Mouse (Mus musculus): ENCODE results near the gene Cox7a2. TPM values are rescaled to one million over a fixed set of nuclear protein-coding genes. Genes with fewer than 3 reads are reported as not detected.

The Cox7a2 gene
- total and polyA plus RNA-seq, 2 experiments from 2014 or later, result 435 to 956 TPM

GRCm38 (mm10) chr9:79766991-79767545 is 7.4 kb upstream of the Cox7a2 start:
- H3K9me3 ChIP-seq (ENCODE audit: low read length), result no peaks in the 10 kb centered on the region
- no peaks in the 10 kb centered on the region for H3K27me3 ChIP-seq (ENCODE audit: insufficient read depth, low read length)
- no peak for DNase-seq
- H3K27ac ChIP-seq (ENCODE audit: low read depth, low read length), result no peak overlapping the region
- TF ChIP-seq CTCF (IDR thresholded peaks at IDR 0.05; ENCODE audit: low read depth), result no peak
- 97% methylated on average over 5 of the region's 5 CpGs for WGBS
- no peak overlapping the region for H3K4me2 ChIP-seq (ENCODE audit: low read depth)
- ATAC-seq, result no peak
- H3K36me3 ChIP-seq (ENCODE audit: insufficient read depth), result peaks cover 12% of the 10 kb centered on the region
- H3K4me3 ChIP-seq (ENCODE audit: low read depth, low read length), result no peak overlapping the region
- H3K9ac ChIP-seq, result no peak overlapping the region
- H3K4me1 ChIP-seq (ENCODE audit: insufficient read depth), result no peaks in the 10 kb centered on the region

- no peak for TF ChIP-seq CTCF (IDR thresholded peaks at IDR 0.05; ENCODE audit: low read depth)
- H3K9ac ChIP-seq, result no peak overlapping the region
- 87% methylated on average over 4 of the region's 4 CpGs for WGBS
- DNase-seq (no peak), ATAC-seq (no peak)
- no peaks in the 10 kb centered on the region for H3K9me3 ChIP-seq (ENCODE audit: low read length)
- H3K4me2 ChIP-seq (ENCODE audit: low read depth), result no peak overlapping the region
- H3K27ac ChIP-seq (ENCODE audit: low read depth, low read length), result no peak overlapping the region
- H3K4me3 ChIP-seq (ENCODE audit: low read depth, low read length), result no peak overlapping the region
- peaks cover 1% of the 10 kb centered on the region; the same call in 1 of the 2 replicates for H3K36me3 ChIP-seq (ENCODE audit: insufficient read depth)
- H3K27me3 ChIP-seq (ENCODE audit: insufficient read depth, low read length), result no peaks in the 10 kb centered on the region
- no peaks in the 10 kb centered on the region; the same call in 1 of the 2 replicates for H3K4me1 ChIP-seq (ENCODE audit: insufficient read depth)
These were observed 5.7 kb upstream of the Cox7a2 start for GRCm38 (mm10) chr9:79765329-79765728.

GRCm38 (mm10) chr9:79762519-79762918 is 2.8 kb upstream of the Cox7a2 start:
- ATAC-seq, result no peak
- WGBS, result 75% methylated on average over 6 of the region's 6 CpGs
- no peak overlapping the region for H3K4me3 ChIP-seq (ENCODE audit: low read depth, low read length)
- H3K9me3 ChIP-seq (ENCODE audit: low read length), result no peaks in the 10 kb centered on the region
- no peaks in the 10 kb centered on the region for H3K27me3 ChIP-seq (ENCODE audit: insufficient read depth, low read length)
- H3K27ac ChIP-seq (ENCODE audit: low read depth, low read length), result no peak overlapping the region
- no peaks in the 10 kb centered on the region for H3K36me3 ChIP-seq (ENCODE audit: insufficient read depth)
- no peak for TF ChIP-seq CTCF (IDR thresholded peaks at IDR 0.05; ENCODE audit: low read depth)
- H3K9ac ChIP-seq, result no peak overlapping the region
- no peak overlapping the region for H3K4me2 ChIP-seq (ENCODE audit: low read depth)
- no peak for DNase-seq
- peaks cover 7% of the 10 kb centered on the region for H3K4me1 ChIP-seq (ENCODE audit: insufficient read depth)

- no peaks in the 10 kb centered on the region for H3K27me3 ChIP-seq (ENCODE audit: insufficient read depth, low read length)
- peak overlapping the region; percentile 85 for H3K4me3 ChIP-seq (ENCODE audit: low read depth, low read length)
- no peaks in the 10 kb centered on the region for H3K9me3 ChIP-seq (ENCODE audit: low read length)
- 4% methylated on average over 14 of the region's 14 CpGs for WGBS
- no peak for TF ChIP-seq CTCF (IDR thresholded peaks at IDR 0.05; ENCODE audit: low read depth)
- DNase-seq (no peak), ATAC-seq (peak; percentile 49)
- peak overlapping the region; percentile 83 for H3K9ac ChIP-seq
- peaks cover 7% of the 10 kb centered on the region for H3K4me1 ChIP-seq (ENCODE audit: insufficient read depth)
- peak overlapping the region; percentile 72 for H3K4me2 ChIP-seq (ENCODE audit: low read depth)
- peaks cover 12% of the 10 kb centered on the region for H3K36me3 ChIP-seq (ENCODE audit: insufficient read depth)
- H3K27ac ChIP-seq (ENCODE audit: low read depth, low read length), result peak overlapping the region; percentile 89
These were observed 398 bp upstream of the Cox7a2 start for GRCm38 (mm10) chr9:79760076-79760475.

- Histone ChIP-seq H3K27me3 (ENCODE audit: insufficient read depth, low read length) (no peaks in the 10 kb centered on the region), H3K9me3 (ENCODE audit: low read length) (no peaks in the 10 kb centered on the region), H3K4me2 (ENCODE audit: low read depth) (no peak overlapping the region), H3K4me1 (ENCODE audit: insufficient read depth) (peaks cover 7% of the 10 kb centered on the region), H3K9ac (no peak overlapping the region), H3K4me3 (ENCODE audit: low read depth, low read length) (no peak overlapping the region), H3K36me3 (ENCODE audit: insufficient read depth) (peaks cover 22% of the 10 kb centered on the region), H3K27ac (ENCODE audit: low read depth, low read length) (no peak overlapping the region)
- no peak for TF ChIP-seq CTCF (IDR thresholded peaks at IDR 0.05; ENCODE audit: low read depth)
- DNase-seq, result no peak
- no peak for ATAC-seq
- WGBS, result 98% methylated on average over 4 of the region's 4 CpGs
These were observed 4.4 kb downstream of the Cox7a2 start for GRCm38 (mm10) chr9:79755311-79755710.

- Histone ChIP-seq H3K4me2 (ENCODE audit: low read depth) (no peak overlapping the region), H3K9ac (no peak overlapping the region), H3K36me3 (ENCODE audit: insufficient read depth) (peaks cover 20% of the 10 kb centered on the region), H3K27me3 (ENCODE audit: insufficient read depth, low read length) (no peaks in the 10 kb centered on the region), H3K4me1 (ENCODE audit: insufficient read depth) (no peaks in the 10 kb centered on the region), H3K9me3 (ENCODE audit: low read length) (no peaks in the 10 kb centered on the region), H3K4me3 (ENCODE audit: low read depth, low read length) (no peak overlapping the region), H3K27ac (ENCODE audit: low read depth, low read length) (no peak overlapping the region)
- 89% methylated on average over 8 of the region's 8 CpGs for WGBS
- DNase-seq (no peak), ATAC-seq (no peak)
- TF ChIP-seq CTCF (IDR thresholded peaks at IDR 0.05; ENCODE audit: low read depth), result no peak
These were observed 7.8 kb downstream of the Cox7a2 start for GRCm38 (mm10) chr9:79751846-79752245.

GRCm38 (mm10) chr9:79750709-79751108 is 9.0 kb downstream of the Cox7a2 start:
- Histone ChIP-seq H3K27me3 (ENCODE audit: insufficient read depth, low read length) (no peaks in the 10 kb centered on the region), H3K9ac (no peak overlapping the region), H3K9me3 (ENCODE audit: low read length) (no peaks in the 10 kb centered on the region), H3K36me3 (ENCODE audit: insufficient read depth) (peaks cover 16% of the 10 kb centered on the region), H3K27ac (ENCODE audit: low read depth, low read length) (no peak overlapping the region), H3K4me2 (ENCODE audit: low read depth) (no peak overlapping the region), H3K4me1 (ENCODE audit: insufficient read depth) (no peaks in the 10 kb centered on the region), H3K4me3 (ENCODE audit: low read depth, low read length) (no peak overlapping the region)
- TF ChIP-seq CTCF (IDR thresholded peaks at IDR 0.05; ENCODE audit: low read depth), result no peak
- 92% methylated on average over 7 of the region's 7 CpGs for WGBS
- ATAC-seq, result no peak
- no peak for DNase-seq
